Mouse (Mus musculus) myocyte (in vitro differentiated cells): ENCODE data around the gene Mex3d. TPM values are rescaled to one million over a fixed set of nuclear protein-coding genes. Genes with fewer than 3 reads are reported as not detected.

Experiments
- H3K27me3 ChIP-seq: one replicate; pipeline ENCODE4 v1.6.1; 2011; ENCODE audit not compliant: control insufficient read depth, insufficient read depth, insufficient read length
- H3K36me3 ChIP-seq: one replicate; pipeline ENCODE4 v1.6.1; 2011; ENCODE audit not compliant: control insufficient read depth, insufficient read depth
- H3K4me2 ChIP-seq: one replicate; pipeline ENCODE4 v1.6.1; 2011; ENCODE audit warnings: low read depth, control low read depth
- H3K4me3 ChIP-seq: one replicate; pipeline ENCODE4 v1.5.1; 2011; ENCODE audit warnings: mild to moderate bottlenecking, control low read depth, moderate library complexity
- H3K79me2 ChIP-seq: one replicate; pipeline ENCODE4 v1.6.1; 2011; ENCODE audit not compliant: control insufficient read depth, insufficient read depth
- H3ac ChIP-seq: one replicate; pipeline ENCODE4 v1.6.1; 2011; ENCODE audit not compliant: control insufficient read depth, insufficient read length
- CEBPB ChIP-seq: IDR thresholded peaks from 2 replicates; pipeline ENCODE4 v1.6.1; 2011; ENCODE audit warnings: mild to moderate bottlenecking, moderate library complexity; ENCODE audit not compliant: poor library complexity, insufficient read depth, severe bottlenecking
- E2F4 ChIP-seq: IDR thresholded peaks from one replicate; pipeline ENCODE4 v1.6.1; 2011; ENCODE audit warnings: mild to moderate bottlenecking, control low read depth, moderate library complexity; ENCODE audit not compliant: insufficient read depth
- MAX ChIP-seq: IDR thresholded peaks from one replicate; pipeline ENCODE4 v1.6.1; 2011; ENCODE audit warnings: low read depth, mild to moderate bottlenecking, control low read depth
- MYOD1 ChIP-seq, 3 experiments: IDR thresholded peaks; one replicate each; pipeline ENCODE4 v1.6.1; 2011; ENCODE audit warnings: control low read depth in 2 of 3, low read depth in 2 of 3, mild to moderate bottlenecking in 2 of 3, moderate library complexity in 1 of 3; ENCODE audit not compliant: insufficient read length in 2 of 3, control insufficient read depth in 1 of 3
- MYOG ChIP-seq, 3 experiments: IDR thresholded peaks; one replicate each; pipeline ENCODE4 v1.6.1; 2011; ENCODE audit warnings: control low read depth in 2 of 3, low read depth in 2 of 3, mild to moderate bottlenecking in 2 of 3; ENCODE audit not compliant: insufficient read length in 2 of 3, control insufficient read depth in 1 of 3, insufficient read depth in 1 of 3
- POLR2A ChIP-seq: IDR thresholded peaks from one replicate; pipeline ENCODE4 v1.6.1; 2011; ENCODE audit warnings: low read depth, mild to moderate bottlenecking, control low read depth, moderate library complexity; ENCODE audit not compliant: insufficient read length
- POLR2AphosphoS2 ChIP-seq: IDR thresholded peaks from one replicate; pipeline ENCODE4 v1.6.1; 2011; ENCODE audit warnings: low read depth, control low read depth; ENCODE audit not compliant: insufficient read length
- REST ChIP-seq: IDR thresholded peaks from one replicate; pipeline ENCODE4 v1.6.1; 2011; ENCODE audit warnings: mild to moderate bottlenecking, control low read depth, moderate library complexity; ENCODE audit not compliant: insufficient read depth, insufficient read length
- SRF ChIP-seq: IDR thresholded peaks from one replicate; pipeline ENCODE4 v1.6.1; 2011; ENCODE audit warnings: low read depth; ENCODE audit not compliant: control insufficient read depth, insufficient read length
- TCF12 ChIP-seq: IDR thresholded peaks from one replicate; pipeline ENCODE4 v1.6.1; 2011; ENCODE audit warnings: mild to moderate bottlenecking, control low read depth; ENCODE audit not compliant: poor library complexity, insufficient read depth, severe bottlenecking
- TCF3 ChIP-seq: IDR thresholded peaks from one replicate; pipeline ENCODE4 v1.6.1; 2011; ENCODE audit warnings: low read depth, control low read depth; ENCODE audit not compliant: insufficient read length
- USF1 ChIP-seq: IDR thresholded peaks from one replicate; pipeline ENCODE4 v1.6.1; 2011; ENCODE audit warnings: low read depth, mild to moderate bottlenecking, control low read depth, moderate library complexity
- polyA plus RNA-seq: library from polyadenylated mRNA; unstranded; fragments of >200 nt; fragmentation: generic; extraction: Trizol; gene quantifications from one replicate; pipeline ENCODE4 v1.2.1, GENCODE M21; 2012; ENCODE audit warnings: missing spikeins

Mex3d gene
- polyA plus RNA-seq, 1 experiment = 29.6 TPM

- Histone ChIP-seq H3K4me3 (no peak overlapping the region), H3ac (no peak overlapping the region), H3K4me2 (no peak overlapping the region), H3K79me2 (no peaks in the 10 kb centered on the region), H3K36me3 (no peaks in the 10 kb centered on the region), H3K27me3 (peaks cover 68% of the 10 kb centered on the region)
- TF ChIP-seq E2F4 (no peak), TCF12 (no peak)
Measured at GRCm38 (mm10) chr10:80357994-80358639, 29.3 kb downstream of the Mex3d start.

DNA sequence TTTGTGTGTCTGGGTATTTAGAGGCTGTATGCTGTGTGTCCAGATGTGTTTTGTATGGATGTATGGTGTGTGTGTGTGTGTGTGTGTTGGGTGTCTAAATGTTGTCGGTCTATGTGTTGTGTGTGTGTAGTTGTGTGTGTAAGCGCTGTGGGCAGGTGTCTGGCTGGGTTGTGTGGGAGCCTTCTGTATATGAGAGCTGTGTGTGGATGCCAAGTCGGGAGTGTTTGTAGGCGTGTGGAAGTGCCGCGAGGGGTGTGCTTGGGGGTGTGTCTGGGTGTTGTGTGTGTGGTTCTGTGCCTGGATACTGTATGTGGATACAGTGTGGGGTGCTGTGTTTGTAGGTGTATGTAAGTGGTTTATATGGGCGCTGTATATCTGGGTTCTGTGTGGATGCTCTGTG is 30.1 kb downstream of the Mex3d start:
- TF ChIP-seq SRF (no peak), POLR2A (no peak), CEBPB (no peak)
- no peaks in the 10 kb centered on the region for H3K36me3 ChIP-seq
- no peak overlapping the region for H3K4me2 ChIP-seq
- no peak overlapping the region for H3ac ChIP-seq
- H3K79me2 ChIP-seq = no peaks in the 10 kb centered on the region
- H3K4me3 ChIP-seq = no peak overlapping the region
- peaks cover 71% of the 10 kb centered on the region for H3K27me3 ChIP-seq

- Histone ChIP-seq H3K27me3 (peaks cover 71% of the 10 kb centered on the region), H3K36me3 (no peaks in the 10 kb centered on the region), H3K4me2 (no peak overlapping the region), H3ac (no peak overlapping the region), H3K79me2 (no peaks in the 10 kb centered on the region), H3K4me3 (no peak overlapping the region)
- no peak for TF ChIP-seq E2F4
- no peak for TF ChIP-seq REST
- TF ChIP-seq TCF12 = no peak
- TF ChIP-seq MYOG (IDR thresholded peaks at IDR 0.05; ENCODE audit: control insufficient read depth in 1 of 3, insufficient read depth in 1 of 3, insufficient read length in 2 of 3, low read depth in 2 of 3) = no peak
- TF ChIP-seq POLR2A = no peak
- no peak for TF ChIP-seq MYOD1 (IDR thresholded peaks at IDR 0.05; ENCODE audit: control insufficient read depth in 1 of 3, insufficient read length in 2 of 3, low read depth in 2 of 3)
- TF ChIP-seq MAX = no peak
- no peak for TF ChIP-seq TCF3
- no peak for TF ChIP-seq SRF
- TF ChIP-seq CEBPB = no peak
- no peak for TF ChIP-seq USF1
- TF ChIP-seq POLR2AphosphoS2 = no peak
Measured at GRCm38 (mm10) chr10:80356737-80357136, 30.7 kb downstream of the Mex3d start.

GRCm38 (mm10) chr10:80356001-80356682 is 31.3 kb downstream of the Mex3d start, which contains the start of gene Plk5:
Gene Plk5 (plus strand): TSS chr10:80356459.
- H3K36me3 ChIP-seq = no peaks in the 10 kb centered on the region
- no peak within 1 kb of the TSS for H3K4me2 ChIP-seq
- TF ChIP-seq TCF12 (no peak), POLR2A (no peak), REST (no peak), E2F4 (no peak), TCF3 (no peak), CEBPB (no peak), MAX (no peak), MYOD1 (IDR thresholded peaks at IDR 0.05; ENCODE audit: control insufficient read depth in 1 of 3, insufficient read length in 2 of 3, low read depth in 2 of 3) (no peak), POLR2AphosphoS2 (no peak)
- H3ac ChIP-seq = no peak within 1 kb of the TSS
- no peaks in the 10 kb centered on the region for H3K79me2 ChIP-seq
- no peak within 1 kb of the TSS for H3K4me3 ChIP-seq
- peaks cover 69% of the 10 kb centered on the region for H3K27me3 ChIP-seq

GRCm38 (mm10) chr10:80355431-80355830 is 32.0 kb downstream of the Mex3d start:
- TF ChIP-seq REST = no peak
- no peak overlapping the region for H3K4me3 ChIP-seq
- peaks cover 62% of the 10 kb centered on the region for H3K27me3 ChIP-seq
- H3K79me2 ChIP-seq = no peaks in the 10 kb centered on the region
- no peak overlapping the region for H3ac ChIP-seq
- no peak overlapping the region for H3K4me2 ChIP-seq
- no peaks in the 10 kb centered on the region for H3K36me3 ChIP-seq
